Mouse (Mus musculus) cortical plate, adult 2 months (tissue): ENCODE results near the gene Tspan33.

Experiments
- CTCF ChIP-seq: fragments of 200-500 bp; IDR thresholded peaks from 2 replicates; pipeline ENCODE4 v1.5.1; 2011; ENCODE audit warnings: mild to moderate bottlenecking, control low read depth, low read length; ENCODE audit not compliant: insufficient read depth; ENCODE audit errors: extremely low read depth
- POLR2A ChIP-seq: fragments of 200-500 bp; IDR thresholded peaks from 2 replicates; pipeline ENCODE4 v1.6.1; 2011; ENCODE audit warnings: mild to moderate bottlenecking, low read length, control low read depth; ENCODE audit not compliant: insufficient read depth; ENCODE audit errors: extremely low read depth

DNA sequence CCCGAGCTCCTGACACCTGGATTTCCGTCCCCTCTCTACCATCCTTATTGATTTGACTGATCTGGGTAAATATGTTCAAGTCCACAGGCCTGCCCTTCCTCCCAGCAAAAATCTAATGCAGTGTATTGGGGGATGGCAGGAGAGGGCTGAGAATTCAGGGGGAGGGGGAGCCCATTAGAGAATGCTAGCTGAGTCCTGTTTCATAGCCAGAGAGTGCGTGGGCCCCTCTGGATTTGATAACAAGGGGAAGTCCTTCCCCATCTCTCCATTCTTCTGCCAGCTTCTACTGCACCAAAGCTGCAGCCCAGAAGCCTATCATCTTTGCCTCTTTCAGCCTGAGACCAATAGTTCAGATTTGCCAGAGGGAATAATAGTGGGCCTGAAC, 1.3 kb downstream of the Tspan33 start:
- TF ChIP-seq CTCF (no peak), POLR2A (no peak)
